Mouse (Mus musculus) spleen, adult 2 months (tissue): Measurements from ENCODE around the gene Apoc3.

Experiments
- CTCF ChIP-seq: fragments of 200-500 bp; IDR thresholded peaks from 2 replicates; pipeline ENCODE4 v1.5.1; 2011; ENCODE audit warnings: mild to moderate bottlenecking, inconsistent platforms; ENCODE audit not compliant: insufficient read depth, insufficient read length, insufficient replicate concordance; ENCODE audit errors: extremely low read depth
- POLR2A ChIP-seq: fragments of 200-500 bp; IDR thresholded peaks from 2 replicates; pipeline ENCODE4 v1.6.1; 2011; ENCODE audit warnings: low read depth, low read length, inconsistent platforms

DNA sequence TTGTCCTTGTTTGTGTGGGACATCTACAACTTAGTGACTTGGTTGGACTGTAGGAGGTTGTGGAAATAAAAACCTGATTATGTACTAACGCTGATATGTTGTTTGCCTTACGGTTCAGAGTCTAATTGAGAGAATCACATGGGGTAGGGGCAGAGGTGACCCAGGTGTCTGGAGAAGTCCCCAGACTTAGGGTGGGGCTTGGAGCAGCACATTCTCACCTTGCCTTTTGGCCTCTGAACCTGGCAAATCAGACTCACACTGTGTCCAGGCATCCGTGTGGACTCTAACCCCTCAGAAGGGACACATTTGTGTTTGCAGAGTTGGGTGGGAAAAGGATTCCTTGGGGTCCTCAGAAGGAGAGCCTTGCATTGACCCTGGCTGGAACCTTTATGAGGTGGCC lies 11.3 kb downstream of the Apoc3 start:
- no peak for TF ChIP-seq POLR2A
- TF ChIP-seq CTCF = no peak
